Mouse (Mus musculus): ENCODE measurements around the gene Zbtb20.

The Zbtb20 gene

DNA sequence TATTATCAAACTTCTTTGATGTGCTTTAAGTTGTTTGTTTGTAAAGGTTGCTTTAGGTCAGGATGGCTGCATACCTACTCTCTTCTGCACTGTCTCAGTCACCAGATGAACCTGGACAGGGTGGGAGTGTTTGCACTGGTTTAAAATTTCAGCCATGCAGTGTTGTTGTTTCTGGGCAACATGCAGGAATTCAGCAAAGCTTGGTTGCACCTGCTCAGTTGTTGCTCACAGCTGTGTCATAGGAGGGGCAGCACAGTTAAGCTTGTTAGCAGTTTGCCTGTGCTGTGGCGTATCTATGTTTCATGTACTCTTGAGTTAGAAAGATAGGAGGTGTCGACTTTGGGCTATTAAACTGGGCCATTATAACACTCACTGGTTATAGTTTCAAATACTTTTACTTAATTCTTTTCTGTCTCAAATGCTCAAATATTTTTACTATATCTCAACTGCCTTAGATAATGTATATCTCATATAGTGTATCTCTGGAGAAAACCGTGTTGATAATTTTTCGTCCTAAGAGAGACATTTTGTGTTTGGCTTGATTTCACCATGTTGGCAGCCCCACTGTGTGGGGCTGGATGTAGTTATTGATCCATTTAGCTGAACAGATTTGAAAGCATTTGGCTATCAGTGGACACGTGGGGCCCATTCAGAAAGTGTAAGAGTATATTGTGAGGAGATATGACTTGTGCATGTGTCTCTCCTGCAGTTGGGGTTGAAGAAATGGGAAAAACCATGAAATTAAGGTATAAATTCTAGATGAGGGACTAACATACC lies 197.3 kb downstream of the Zbtb20 start:
- in situ Hi-C loops (cut with MboI, MseI): no loop called here

DNA sequence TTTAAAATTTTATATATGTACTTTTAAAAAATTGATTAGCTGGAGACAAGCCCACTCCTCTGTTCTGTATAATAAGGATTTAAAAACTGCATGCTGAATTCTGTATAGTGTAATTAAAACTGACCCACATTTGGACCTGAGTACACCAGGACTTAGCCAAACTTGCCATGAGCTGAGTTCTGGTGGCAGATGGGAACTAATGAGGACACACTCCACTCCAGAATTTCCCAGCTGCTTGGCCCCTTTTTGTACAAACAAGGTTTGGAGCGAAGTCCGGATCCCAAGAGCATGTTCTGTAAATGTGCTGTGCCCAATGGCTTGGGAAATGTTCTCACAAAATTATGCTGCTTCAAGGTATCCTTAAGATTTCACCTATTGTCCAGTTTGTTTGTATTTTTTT lies 204.7 kb downstream of the Zbtb20 start:
- in situ Hi-C loops (cut with MboI, MseI): no loop called here

GRCm38 (mm10) chr16:43080923-43081702 lies 205.4 kb downstream of the Zbtb20 start:
- in situ Hi-C loops (cut with MboI, MseI): no loop called here

DNA sequence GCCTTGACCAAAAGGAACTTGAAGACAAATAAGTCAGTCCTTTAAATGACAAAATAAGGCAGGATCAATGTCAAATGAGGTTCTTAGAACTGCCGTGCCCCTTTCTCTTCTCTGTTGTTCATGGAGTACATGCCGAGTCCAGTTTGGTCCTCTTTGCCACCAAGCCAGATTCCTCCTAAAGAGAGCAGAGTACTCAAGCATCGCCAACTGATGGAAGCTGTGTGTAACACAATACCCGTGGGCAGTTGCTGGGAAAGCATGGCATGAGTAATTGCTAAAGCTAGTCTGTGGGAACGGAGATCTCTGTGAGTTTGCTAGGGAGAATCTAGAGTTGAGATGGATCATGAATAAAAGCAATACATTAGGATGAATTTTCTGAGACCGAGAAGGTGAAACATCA lies 206.3 kb downstream of the Zbtb20 start:
- in situ Hi-C loops (cut with MboI, MseI): no loop called here

- in situ Hi-C loops (cut with MboI, MseI): no loop called here
Measured at GRCm38 (mm10) chr16:43082801-43083200, 207.1 kb downstream of the Zbtb20 start.

DNA sequence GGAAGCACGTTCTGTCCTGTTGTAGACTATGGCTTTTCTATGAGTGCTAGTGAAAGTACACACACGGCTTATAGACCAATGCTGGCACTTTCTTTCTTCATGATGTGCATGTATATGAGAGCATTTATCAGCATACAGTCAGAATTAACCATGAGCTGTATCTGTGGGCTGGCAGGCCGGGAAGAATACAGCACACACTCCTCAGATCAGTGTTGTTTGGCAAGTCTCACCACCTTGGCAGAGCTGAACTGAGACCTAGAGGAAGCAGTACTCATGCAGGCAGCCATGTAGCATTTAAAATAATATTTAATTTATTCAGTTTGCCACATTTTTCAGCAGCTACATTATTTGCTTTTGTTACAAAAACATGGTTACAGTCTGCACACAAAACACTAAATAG lies 214.5 kb downstream of the Zbtb20 start:
- in situ Hi-C loops (cut with MboI, MseI): no loop called here

- in situ Hi-C loops (cut with MboI, MseI): no loop called here
Measured at GRCm38 (mm10) chr16:43094161-43094560, 218.5 kb downstream of the Zbtb20 start.

GRCm38 (mm10) chr16:43094756-43095155 lies 219.1 kb downstream of the Zbtb20 start:
- in situ Hi-C loops (cut with MboI, MseI): no loop called here

DNA sequence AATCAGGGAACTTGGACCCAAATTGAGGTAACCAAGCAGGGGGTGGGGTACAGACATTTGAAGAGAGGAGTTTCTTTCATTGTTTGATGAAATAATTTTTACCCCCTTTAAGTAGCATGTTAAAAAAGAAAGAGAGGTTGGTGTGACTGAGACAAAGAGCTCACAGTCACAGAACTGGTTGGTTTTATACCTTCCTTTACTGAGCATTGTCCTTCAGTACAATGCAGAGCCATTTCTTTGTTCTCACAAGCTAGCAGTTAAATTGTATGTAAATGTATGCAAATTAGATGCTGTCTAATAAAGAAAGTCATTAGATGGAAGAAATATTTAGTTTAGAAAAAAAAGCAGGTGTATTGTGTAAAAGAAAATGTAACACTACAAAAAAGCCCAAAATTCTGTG lies 220.4 kb downstream of the Zbtb20 start:
- in situ Hi-C loops (cut with MboI, MseI): no loop called here

DNA sequence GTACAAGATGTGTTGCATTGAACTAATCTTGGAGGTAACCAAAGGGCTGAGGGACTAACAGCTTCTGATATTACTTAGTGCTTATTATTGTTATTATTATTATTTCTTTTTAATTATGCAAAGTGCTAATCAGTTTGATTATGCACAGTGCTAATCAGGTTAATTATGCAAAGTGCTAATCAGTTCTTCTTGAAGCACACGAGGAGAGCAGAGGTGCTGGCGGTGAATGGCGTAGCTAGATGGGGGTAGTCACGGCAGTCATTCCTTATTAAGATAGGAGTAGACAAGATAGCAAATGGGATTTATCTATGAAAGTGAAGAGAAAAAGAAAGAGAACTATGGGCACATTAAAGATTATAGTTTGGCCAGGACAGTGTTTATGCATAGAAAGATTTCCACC lies 222.5 kb downstream of the Zbtb20 start:
- in situ Hi-C loops (cut with MboI, MseI): no loop called here

- in situ Hi-C loops (cut with MboI, MseI): no loop called here
Measured at GRCm38 (mm10) chr16:43098666-43099065, 223.0 kb downstream of the Zbtb20 start.

GRCm38 (mm10) chr16:43111288-43111687 lies 235.6 kb downstream of the Zbtb20 start:
- in situ Hi-C loops (cut with MboI, MseI): no loop called here

DNA sequence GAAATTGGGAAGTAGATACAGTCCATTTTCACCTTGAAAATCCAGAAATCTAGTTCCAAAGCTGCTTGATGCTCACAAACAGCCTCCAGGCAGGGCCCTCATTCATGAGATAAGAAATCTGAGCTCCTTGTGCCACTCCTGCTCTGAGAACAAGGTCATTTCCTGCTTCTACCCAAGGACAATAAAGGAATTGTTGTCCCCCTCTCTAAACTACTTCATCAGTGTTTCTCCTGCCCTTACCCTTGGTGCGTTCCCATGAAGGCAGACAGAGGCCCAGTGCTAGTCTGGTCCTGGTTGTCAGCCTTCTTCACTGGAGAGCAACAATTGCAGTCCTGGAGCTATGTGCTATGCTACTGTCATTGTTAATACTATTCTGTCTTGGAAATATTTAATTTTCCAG lies 238.3 kb downstream of the Zbtb20 start:
- in situ Hi-C loops (cut with MboI, MseI): no loop called here

- in situ Hi-C loops (cut with MboI, MseI): no loop called here
Measured at GRCm38 (mm10) chr16:43129966-43130365, 254.3 kb downstream of the Zbtb20 start.

DNA sequence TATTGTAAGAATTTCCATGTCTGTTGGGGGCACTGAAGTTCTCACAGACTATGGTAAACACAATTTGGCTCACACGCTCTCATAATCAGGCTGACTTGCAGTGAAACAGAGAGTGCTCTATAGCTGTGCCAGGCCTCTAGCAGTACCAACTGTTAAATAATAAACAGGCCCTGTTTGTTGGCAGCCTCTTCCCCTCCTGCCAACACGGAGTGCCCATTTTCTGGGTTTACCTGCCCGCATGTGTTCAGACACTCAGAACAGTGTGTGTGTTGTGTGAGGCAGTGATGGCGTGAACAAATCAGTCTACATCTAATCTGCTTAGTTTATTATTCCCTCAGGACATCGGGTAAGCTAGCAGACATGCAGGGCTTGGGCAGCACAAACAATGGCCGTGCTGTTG lies 254.9 kb downstream of the Zbtb20 start:
- in situ Hi-C loops (cut with MboI, MseI): no loop called here

DNA sequence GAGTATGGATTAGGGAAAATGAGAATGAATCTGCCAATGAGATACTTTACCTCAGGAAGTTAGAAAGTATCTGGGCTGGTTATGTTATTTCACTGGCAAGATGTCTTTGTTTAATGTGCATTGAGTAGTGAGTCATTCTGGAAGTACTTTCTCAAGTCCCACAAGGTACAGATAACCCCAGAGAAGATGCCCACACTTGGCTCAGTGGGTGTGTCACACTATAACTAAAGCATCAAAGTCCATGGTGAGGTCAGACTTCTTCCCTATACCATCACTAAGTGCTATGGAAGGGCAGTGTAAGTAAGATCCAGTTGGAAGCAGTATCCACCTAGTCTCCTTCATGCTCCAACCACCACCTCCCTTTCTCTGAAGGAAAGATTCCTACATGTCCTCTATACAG lies 255.4 kb downstream of the Zbtb20 start:
- in situ Hi-C loops (cut with MboI, MseI): no loop called here

GRCm38 (mm10) chr16:43168506-43168905 lies 292.8 kb downstream of the Zbtb20 start:
- in situ Hi-C loops (cut with MboI, MseI): no loop called here

GRCm38 (mm10) chr16:43169273-43169905 lies 293.7 kb downstream of the Zbtb20 start:
- in situ Hi-C loops (cut with MboI, MseI): no loop called here

- in situ Hi-C loops (cut with MboI, MseI): no loop called here
Measured at GRCm38 (mm10) chr16:43172139-43172538, 296.5 kb downstream of the Zbtb20 start.

GRCm38 (mm10) chr16:43172912-43173311 lies 297.2 kb downstream of the Zbtb20 start:
- in situ Hi-C loops (cut with MboI, MseI): no loop called here

DNA sequence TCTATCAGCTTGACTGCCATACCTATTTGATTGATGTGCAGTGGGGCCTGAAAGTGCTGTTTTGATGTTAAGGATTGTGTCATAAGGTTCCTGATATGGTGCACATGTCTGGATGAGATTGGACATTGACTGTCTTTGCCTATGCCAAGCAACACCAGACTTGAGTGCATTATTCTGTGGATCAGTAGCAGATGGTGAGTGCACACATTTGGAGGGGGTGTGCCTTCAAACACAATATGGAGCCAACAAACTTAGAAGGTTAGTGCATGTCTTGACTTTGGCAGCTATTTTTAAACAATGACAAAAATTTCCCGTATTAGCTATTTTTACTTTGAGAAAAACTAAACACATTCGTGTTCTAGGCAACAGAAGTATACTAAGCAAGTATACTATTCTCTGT lies 299.1 kb downstream of the Zbtb20 start:
- in situ Hi-C loops (cut with MboI, MseI): no loop called here

DNA sequence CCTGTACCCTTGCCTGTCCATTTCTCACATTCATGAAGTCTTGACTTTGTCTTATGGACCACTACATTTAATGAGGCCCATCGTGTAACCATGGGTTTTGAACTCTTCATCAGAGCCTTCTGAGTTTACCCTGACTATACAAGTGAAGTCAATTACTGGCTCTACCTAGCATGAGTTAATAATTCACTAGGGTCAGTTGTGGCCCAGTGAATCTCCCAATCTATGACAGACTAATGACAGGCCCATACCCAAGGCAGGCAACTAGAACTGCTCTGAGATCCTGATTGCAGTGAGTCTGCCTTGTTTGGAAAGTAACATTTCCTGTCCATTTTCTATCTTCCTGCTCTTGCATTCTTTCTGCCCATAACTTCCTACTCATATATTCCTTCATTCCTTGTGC lies 305.4 kb downstream of the Zbtb20 start:
- in situ Hi-C loops (cut with MboI, MseI): loop anchor here (10.0 kb wide), 1 partner anchor 1016 kb away; no protein-coding TSS in a partner anchor

- in situ Hi-C loops (cut with MboI, MseI): no loop called here
Measured at GRCm38 (mm10) chr16:43190390-43190789, 314.7 kb downstream of the Zbtb20 start.
